Mouse (Mus musculus) lung, postnatal 10 days (tissue): ENCODE results near the gene Samhd1.

Source experiments
- DNase-seq: peaks from one replicate; pipeline ENCODE4 v3.0.0; 2021

The Samhd1 gene

DNA sequence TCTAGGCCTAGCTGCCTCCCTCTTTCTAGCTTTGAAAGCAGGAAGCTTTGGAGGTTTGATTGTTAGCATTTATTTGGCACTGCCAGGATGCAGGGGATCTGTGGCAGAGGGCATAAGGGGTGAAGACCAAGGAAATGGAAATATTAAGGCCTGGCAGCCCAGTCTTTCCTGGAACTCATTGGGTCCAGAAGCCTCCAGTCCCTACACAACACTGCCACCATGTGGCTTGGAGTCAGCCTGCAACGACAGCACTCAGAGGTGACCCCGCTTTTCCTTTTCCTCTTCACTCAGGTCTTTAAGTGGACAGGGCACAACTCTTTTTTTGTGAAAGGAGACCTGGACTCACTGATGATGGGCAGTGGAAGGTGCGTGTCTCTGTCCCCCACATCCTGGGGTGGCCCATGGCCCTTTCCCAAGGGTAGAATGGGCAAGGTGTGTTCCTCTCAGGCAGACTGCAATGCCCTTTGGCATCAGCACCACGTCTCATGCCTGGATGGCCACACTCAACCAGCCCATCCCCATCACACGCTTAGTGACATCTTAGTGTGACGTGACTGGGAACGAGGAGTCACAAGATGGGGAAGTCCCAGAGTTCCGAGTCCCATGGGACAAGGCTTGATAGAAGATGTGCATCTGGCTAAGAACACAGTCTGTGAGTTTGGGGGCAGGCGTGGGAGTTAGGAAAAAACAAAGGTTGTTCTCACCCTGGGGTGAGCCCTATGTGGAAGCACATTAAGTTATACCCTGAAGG, 39.9 kb downstream of the Samhd1 start:
- peak; percentile 87 for DNase-seq

DNA sequence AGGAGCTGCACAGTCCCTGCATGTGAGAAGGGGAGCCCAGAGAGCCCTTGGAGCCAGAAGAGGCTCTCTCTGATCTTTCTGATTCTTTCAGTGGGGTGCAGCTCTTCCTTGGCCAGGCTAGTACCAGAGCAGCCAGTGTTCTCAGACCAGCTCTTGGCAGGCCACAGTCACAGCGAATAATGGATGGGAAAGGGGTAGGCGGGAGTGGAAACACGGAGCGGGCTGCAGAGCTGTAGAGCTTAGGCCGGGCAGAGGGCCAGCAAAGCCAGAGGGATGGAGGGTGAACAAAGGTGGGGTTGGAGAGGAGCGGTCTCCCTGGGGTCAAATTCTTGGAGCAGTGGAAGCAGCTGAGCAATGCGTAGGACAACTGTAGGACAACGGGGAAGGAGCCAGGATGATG, 43.0 kb downstream of the Samhd1 start:
- peak; percentile 57 for DNase-seq

GRCm38 (mm10) chr2:157087536-157088317, 47.3 kb downstream of the Samhd1 start:
- no peak for DNase-seq

DNA sequence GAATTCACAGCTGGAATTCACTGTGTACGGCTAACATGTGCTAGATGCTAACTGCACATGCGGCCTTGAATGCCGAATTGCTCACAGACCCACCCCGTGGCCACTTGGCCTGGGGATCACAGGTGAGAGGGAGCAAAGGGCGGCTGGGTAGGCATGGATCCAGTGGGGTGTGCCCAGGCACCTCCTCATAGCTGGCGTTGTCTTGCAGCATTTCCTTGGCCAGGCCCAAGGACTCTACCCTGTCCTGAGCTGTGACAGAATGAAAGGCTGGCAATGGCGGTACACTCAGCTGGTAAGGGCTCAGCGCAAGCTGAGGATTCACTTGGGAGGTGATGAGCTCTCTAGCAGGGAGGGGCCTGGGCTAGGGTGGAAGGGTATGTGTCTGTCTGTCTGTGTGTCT, 48.3 kb downstream of the Samhd1 start, which contains the start of gene Tldc2:
Gene Tldc2, plus strand, starts transcription at position 260 of the 400 bp plus-strand sequence.
- DNase-seq = no peak

DNA sequence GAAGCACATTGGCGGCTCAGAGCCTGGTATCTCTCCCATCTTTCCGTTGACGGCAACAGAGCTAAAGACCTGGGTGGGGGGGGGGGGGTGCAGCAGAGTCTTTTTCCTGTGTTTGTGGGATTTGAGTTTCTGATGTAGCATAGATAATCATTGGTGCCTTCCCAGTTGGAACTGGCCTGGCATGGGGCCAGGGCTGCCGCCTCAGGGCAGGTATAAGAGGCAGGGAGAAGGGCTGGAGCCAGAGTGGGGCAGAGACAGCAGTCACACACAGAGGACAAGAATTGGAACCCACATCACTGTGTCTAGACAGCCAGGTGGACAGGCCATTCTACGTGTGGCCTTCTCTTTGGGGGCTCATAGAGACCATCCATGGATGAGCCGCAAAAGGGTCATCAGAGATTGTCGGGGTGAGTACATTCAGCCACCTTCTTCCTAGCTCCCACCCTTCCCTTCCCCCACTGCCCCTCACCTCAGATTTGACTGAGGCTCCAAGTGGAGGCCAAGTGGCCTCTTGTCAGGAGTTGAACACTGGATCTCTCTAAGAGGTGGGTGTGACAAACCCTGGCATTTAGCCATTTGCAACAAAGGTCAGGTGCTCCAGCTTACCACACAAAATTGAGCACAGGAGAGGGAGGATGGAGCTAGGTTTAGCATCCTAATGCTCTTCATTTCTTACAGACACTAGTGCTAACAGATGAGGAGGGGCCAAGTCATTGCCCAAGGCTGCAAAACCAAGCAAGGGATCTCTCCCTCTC, 50.1 kb downstream of the Samhd1 start:
- DNase-seq = no peak

DNA sequence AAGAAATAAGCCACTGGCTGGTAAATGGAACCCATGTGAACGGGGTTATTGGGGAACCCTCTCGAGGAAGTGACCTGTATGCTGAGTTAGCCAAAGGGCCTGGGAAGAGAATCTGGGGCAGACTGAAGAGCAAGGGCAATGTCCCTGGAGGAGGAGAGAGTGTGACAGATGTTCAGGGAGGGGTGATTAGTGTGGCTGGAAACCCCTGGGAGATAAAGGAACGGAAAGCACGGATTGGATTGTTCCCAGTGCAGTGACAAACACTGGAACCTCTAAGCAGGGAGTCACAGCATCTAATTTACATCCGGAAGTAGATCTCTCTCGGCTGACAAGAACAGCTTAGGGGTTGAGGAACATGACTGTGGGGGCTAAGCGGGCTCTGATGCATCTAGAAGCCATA, 53.1 kb downstream of the Samhd1 start:
- no peak for DNase-seq

GRCm38 (mm10) chr2:157081331-157081730, 53.7 kb downstream of the Samhd1 start:
- no peak for DNase-seq

- no peak for DNase-seq
These were observed 55.3 kb downstream of the Samhd1 start for GRCm38 (mm10) chr2:157079701-157080180.

DNA sequence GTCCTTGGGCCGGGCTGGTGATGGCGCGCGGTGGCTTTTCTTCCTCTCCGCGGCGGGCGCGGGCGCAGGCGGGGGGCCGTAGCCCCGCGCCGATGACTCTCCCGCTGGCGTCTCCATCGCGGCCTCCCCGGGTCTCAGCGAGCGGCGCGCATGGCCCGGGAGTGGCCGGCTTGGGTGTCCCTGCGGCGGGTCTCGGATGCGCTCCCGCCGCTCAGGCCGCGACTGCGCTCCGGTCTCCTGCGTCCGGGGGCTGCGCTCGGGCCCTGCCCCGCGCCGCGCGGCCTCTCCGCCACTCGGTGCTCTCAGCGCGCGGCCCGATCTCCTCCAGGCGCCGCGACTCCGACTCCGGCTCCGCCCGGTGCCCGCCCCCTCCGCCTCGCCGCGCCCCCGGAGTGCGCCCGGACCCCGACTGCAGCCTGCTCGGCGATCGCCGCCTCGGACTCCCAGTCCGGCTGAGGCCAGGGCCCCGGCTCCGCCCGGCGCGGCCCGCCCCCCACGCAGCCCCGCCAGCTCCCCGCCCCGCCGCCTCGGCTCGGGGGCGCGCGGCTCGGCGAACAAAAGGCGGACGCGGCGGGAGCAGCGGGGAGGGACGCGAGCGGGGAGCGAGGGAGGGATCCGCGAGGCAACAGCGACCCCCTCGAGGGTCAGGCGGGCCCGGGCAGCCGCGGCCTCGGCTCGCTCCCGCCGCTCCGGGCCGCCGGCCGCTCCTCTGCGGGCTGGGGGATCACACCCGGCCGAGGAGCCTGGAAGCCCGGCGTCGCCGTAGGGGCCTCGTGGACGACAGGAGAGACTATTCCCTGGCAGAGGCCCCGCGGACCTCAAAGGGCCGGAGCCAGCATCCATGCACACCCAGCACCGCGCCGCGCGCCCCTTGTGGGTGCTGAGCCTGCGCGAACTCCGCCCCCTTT, 56.0 kb downstream of the Samhd1 start, which contains the start of gene Soga1:
Gene Soga1, minus strand, starts transcription at position 462 of the 908 bp plus-strand sequence.
- DNase-seq = peak; percentile 93

DNA sequence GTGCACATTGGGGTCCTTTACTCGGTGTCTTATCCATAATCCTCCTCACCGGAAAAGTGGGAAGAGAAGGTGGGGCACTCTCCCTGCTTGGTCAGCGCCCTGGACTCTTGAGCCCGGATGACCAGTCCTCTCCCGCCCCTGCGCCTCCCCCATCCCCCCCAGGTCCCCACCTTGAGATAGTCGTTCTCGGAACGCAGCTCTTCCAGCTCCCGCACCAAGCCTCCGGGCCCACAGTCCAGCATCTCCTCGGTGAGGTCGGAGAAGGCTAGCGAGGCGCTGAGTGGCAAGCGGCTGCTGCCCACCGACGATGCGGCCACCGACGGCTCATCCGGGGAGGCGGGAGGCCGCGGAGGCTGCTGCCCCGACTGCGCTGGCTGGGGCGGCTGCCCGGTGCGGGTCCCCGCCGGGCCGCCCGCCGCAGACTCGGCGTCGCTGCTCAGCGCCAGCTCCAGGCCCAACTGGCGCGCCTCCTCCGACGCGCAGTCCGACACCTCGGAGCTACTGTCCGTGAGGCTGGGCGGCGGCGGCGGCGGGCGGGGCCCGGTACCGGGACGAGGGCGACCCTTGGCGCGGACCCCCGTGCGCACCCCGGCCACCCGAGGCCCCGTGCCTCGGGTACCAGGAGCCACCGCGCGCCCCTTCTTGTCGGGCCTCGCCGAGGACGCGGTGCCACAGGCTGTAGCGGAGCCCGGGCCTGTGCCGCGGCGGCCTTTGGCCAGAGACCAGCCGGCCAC, 56.8 kb downstream of the Samhd1 start:
- peak; percentile 44 for DNase-seq

DNA sequence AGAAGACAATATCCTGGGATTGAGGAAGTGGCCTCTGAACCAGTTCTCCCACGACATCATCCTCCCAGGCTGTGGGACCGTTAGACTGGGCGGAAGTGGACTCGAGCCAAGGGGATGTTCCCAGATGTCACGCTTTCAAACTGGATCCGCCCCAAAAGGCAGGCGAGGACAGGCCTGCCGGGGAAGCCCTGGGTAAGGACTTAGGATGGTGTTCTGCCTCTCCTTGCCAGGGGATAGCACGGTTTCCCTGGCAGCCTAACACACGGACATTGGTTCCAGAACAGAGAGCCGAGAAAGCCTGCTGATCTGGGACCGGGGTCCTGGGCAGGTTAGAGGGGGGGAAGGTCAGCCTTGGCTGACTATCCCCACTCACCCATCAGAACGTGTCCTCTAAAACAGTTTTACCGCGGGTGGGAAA, 57.4 kb downstream of the Samhd1 start:
- peak; percentile 97 for DNase-seq

DNA sequence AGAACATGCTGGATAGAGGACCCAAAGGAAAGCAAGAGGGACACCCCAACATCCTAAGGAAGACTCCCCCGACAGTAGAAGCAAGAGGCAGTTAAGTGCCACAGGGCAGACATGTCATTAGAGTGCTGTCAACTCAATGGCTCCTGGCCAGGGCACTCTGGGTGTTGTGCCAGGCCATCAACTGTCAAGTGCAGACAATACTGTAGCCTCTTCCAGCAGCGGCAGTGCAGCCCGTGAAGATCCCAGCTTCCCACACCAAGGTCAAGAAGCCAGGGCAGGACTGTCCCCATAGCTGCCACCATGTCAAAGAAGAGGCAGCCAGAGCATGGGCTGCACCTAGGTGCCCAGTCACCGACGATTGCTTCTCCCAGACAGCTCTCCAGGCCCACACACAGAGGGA, 57.9 kb downstream of the Samhd1 start:
- peak; percentile 82 for DNase-seq

- no peak for DNase-seq
These were observed 58.5 kb downstream of the Samhd1 start for GRCm38 (mm10) chr2:157076585-157076984.

DNA sequence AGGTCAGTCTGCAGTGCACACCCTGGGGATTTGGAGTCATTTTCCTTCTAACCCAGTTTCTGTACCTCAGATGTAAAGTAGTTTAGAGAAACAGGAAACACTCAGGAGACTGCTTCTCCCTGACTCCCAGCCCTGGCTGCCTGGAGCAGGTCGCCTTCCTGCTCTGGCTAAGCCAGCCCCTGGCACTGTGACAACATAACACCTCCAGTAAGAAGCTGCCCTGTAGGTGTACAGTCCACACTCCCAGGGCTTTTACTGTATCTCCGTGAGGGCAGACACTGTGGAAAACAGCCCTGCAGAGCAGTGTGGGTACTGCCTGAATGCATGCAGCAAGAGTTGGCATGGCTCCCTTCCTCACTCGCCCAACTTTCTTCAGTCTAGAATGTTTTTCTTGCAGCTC, 59.4 kb downstream of the Samhd1 start:
- peak; percentile 48 for DNase-seq

GRCm38 (mm10) chr2:157075226-157075625, 59.8 kb downstream of the Samhd1 start:
- DNase-seq = no peak

DNA sequence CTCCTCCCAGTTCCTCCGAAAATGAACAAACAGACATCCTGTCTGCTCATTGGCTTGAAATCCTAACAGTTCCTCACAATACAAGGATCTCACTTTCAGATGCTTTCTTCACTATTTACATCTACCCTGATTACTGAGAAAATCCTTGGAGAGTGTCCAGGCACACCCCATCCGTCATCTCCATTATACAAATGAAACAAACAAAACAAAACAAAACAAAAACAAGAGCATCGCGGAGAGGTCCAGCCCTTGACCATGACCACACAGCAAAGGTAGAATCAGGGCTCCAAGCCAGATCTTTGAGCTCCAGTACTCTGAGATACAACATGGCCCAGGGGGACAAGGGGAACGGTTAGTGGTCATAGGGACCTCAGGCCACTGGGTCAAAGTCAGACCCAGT, 60.3 kb downstream of the Samhd1 start:
- DNase-seq = peak; percentile 83

GRCm38 (mm10) chr2:157074186-157074724, 60.8 kb downstream of the Samhd1 start:
- DNase-seq = peak; percentile 61

- peak; percentile 75 for DNase-seq
These were observed 61.5 kb downstream of the Samhd1 start for GRCm38 (mm10) chr2:157073378-157074052.

- no peak for DNase-seq
These were observed 62.6 kb downstream of the Samhd1 start for GRCm38 (mm10) chr2:157072316-157072990.

- DNase-seq = peak; percentile 91
These were observed 63.5 kb downstream of the Samhd1 start for GRCm38 (mm10) chr2:157071556-157071955.
